Mouse (Mus musculus): ENCODE results near the gene Serpinb3c.
A peak's percentile ranks its signal among the peaks of the same experiment; 100 is the strongest.
"Not testable (repeated sequence)": the region's sequence is repeated elsewhere in the genome, so short reads cannot be mapped to it uniquely, and the experiment has no call there.

The Serpinb3c gene

DNA sequence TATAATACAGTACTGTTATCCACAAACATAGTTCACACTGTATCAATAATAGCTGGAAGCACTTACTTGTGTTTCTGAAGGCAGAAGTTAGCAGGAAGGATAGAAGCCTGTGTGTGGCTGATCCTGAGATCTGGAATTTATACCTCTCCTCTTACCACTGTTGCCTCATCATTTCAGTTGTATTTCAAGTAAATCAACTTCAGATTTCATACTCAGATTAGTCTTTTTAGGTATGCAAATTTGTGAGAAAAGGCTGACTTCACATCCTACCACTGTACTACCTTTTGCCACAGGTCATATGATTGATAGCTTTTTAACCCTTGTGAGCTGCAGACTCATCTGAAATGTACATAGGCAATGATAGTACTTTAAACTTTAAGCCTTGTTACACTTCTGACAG lies at the start of gene Serpinb3c, which contains the start of gene Serpinb3b:
Gene Serpinb3c, minus strand, starts transcription at position 111 of the 400 bp plus-strand sequence.
Gene Serpinb3b, minus strand, starts transcription at position 101 of the 400 bp plus-strand sequence.
- H3K9me3 ChIP-seq (ENCODE audit: low read length); H3K4me3 ChIP-seq (replicated peaks; ENCODE audit: low read length); H3K4me1 ChIP-seq (replicated peaks; ENCODE audit: low read depth, low read length); H3K36me3 ChIP-seq (ENCODE audit: insufficient read depth, low read length); H3K27me3 ChIP-seq (ENCODE audit: insufficient read depth, low read length): not testable (repeated sequence)

DNA sequence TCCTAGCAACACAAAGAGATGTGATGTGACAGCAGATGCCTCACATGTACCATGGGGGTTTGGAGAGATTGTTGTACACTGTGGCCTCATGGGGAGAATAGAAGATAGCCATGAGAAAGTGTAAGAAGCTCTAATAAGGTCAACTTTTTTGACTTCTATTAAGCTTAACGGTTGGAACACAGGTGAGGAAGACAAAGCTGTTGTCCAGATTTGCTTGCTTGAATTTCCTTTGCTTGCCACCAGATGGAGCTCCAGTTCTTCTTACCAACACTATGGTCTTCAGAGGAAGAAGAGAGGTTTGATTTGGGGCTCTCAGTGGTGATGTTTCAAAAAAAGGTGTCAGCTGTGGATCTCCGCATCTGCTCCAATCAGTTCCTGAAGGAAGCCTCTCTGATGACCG lies 35.0 kb downstream of the Serpinb3c start:
- H3K27me3 ChIP-seq (ENCODE audit: insufficient read depth, low read length); H3K36me3 ChIP-seq (ENCODE audit: insufficient read depth, low read length); H3K4me3 ChIP-seq (replicated peaks; ENCODE audit: low read length); H3K4me1 ChIP-seq (replicated peaks; ENCODE audit: low read depth, low read length): not testable (repeated sequence)
- peaks cover 31% of the 10 kb centered on the region for H3K9me3 ChIP-seq (ENCODE audit: low read length)
- peak; percentile 38 for TF ChIP-seq CTCF (conservative IDR thresholded peaks at IDR 0.05; ENCODE audit: low read length)

All from E14TG2a.4 (cell line).